Mouse (Mus musculus) bone marrow, adult 2 months (tissue): ENCODE results near the gene Cd274. TPM values are rescaled to one million over a fixed set of nuclear protein-coding genes. Genes with fewer than 3 reads are reported as not detected.

Experiments used
- H3K27ac ChIP-seq: fragments of 200-500 bp; 2 replicates; pipeline ENCODE4 v1.5.1; 2012; ENCODE audit warnings: low read depth, mild to moderate bottlenecking, control low read depth, inconsistent platforms, low read length; ENCODE audit not compliant: control insufficient read depth, poor library complexity, insufficient read depth
- H3K4me1 ChIP-seq: fragments of 200-500 bp; 2 replicates; pipeline ENCODE4 v1.6.1; 2011; ENCODE audit warnings: low read length; ENCODE audit not compliant: control insufficient read depth, insufficient read depth
- H3K4me3 ChIP-seq: fragments of 200-500 bp; replicated peaks from 2 replicates; pipeline ENCODE3; 2011; ENCODE audit warnings: mild to moderate bottlenecking, low read depth, low read length, control low read depth; ENCODE audit not compliant: control insufficient read depth
- CTCF ChIP-seq: fragments of 200-500 bp; IDR thresholded peaks from 2 replicates; pipeline ENCODE4 v1.5.1; 2011; ENCODE audit warnings: low read length, control low read depth; ENCODE audit not compliant: control insufficient read depth, insufficient read depth
- POLR2A ChIP-seq: fragments of 200-500 bp; IDR thresholded peaks from 2 replicates; pipeline ENCODE4 v1.6.1; 2011; ENCODE audit warnings: low read depth, mild to moderate bottlenecking, control low read depth, low read length, borderline replicate concordance; ENCODE audit not compliant: control insufficient read depth
- whole genome bisulfite sequencing: fragments of 180-500 bp; shearing (Covaris S2); methylation state at CpG from one replicate; pipeline ENCODE4 v1.1.7; 2018; 5-methylcytosine and 5-hydroxymethylcytosine counted together
- polyA plus RNA-seq: library from polyadenylated mRNA; stranded (reverse); fragments of >200 nt; gene quantifications from 2 replicates; pipeline ENCODE4 v1.2.4, GENCODE M21; 2011; ENCODE audit warnings: low replicate concordance; ENCODE audit not compliant: missing spikeins, insufficient read depth, insufficient read length

Gene Cd274
- polyA plus RNA-seq = 2.1 and 2.9 TPM in 2 replicates

DNA sequence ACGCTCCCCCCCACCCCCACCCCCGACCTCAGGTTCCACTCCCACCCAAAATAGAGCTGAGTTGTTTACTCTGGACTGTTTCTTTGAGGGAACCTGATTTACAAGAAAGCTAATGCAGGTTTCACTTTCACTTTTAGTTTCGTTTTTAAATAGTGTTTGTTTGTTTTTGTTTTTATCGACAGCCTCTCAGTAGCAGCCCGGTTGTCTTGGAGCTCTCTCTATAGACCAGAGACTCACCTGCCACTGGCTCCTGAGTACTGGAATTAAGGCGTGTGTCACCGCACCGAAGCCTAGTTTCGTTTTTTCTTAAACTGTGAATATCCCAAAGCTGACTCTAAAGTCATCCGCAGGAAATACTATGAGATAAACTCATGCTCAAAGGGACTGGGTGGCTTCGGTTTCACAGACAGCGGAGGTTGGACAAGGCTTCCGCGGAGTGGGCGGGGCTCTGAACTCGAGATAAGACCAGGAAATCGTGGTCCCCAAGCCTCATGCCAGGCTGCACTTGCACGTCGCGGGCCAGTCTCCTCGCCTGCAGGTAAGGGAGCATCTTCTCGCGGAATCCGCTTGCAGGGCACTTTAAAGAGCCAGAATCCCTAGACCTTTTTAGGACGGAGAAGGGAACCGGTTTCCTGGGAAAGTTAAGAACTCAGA lies at the start of gene Cd274, which contains the start of gene Plgrkt:
Gene Cd274, plus strand, starts transcription at position 487 of the 654 bp plus-strand sequence.
Gene Plgrkt, minus strand, starts transcription at position 422 of the 654 bp plus-strand sequence.
- Histone ChIP-seq H3K4me1 (peaks cover 3% of the 10 kb centered on the region; the same call in 1 of the 2 replicates), H3K4me3 (peak within 1 kb of the TSS; percentile 89), H3K27ac (peak within 1 kb of the TSS; percentile 86)
- WGBS = under 1% methylated on average over 26 of the region's 26 CpGs
- TF ChIP-seq POLR2A (peak; percentile 90), CTCF (no peak)

GRCm38 (mm10) chr19:29323416-29324049 lies 43.7 kb upstream of the Cd274 start:
- WGBS = 11% methylated on average over 8 of the region's 8 CpGs
- H3K4me1 ChIP-seq = peaks cover 2% of the 10 kb centered on the region; the same call in 1 of the 2 replicates
- no peak overlapping the region for H3K27ac ChIP-seq
- TF ChIP-seq POLR2A = no peak
- no peak for TF ChIP-seq CTCF
- H3K4me3 ChIP-seq = peak overlapping the region; percentile 13

GRCm38 (mm10) chr19:29325053-29325851 lies 42.0 kb upstream of the Cd274 start, which contains the start of gene Insl6:
Gene Insl6 (minus strand): TSS chr19:29325356.
- TF ChIP-seq POLR2A (no peak), CTCF (no peak)

DNA sequence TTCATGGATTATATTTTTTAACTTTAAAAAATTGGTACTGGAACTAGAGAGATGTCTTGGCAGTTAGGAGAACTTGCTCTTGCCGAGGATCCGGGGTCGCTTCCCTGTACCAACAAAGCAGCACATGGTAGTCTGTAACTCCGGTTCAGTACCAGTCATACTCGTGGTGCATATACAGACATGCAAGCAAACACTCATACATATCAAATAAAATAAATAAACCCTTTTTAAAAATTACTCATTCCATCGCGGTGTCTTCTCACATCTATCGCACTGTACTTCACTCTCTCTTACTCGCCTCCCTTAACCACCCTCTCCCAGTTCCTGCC lies 41.4 kb upstream of the Cd274 start:
- H3K27ac ChIP-seq = no peak overlapping the region
- H3K4me1 ChIP-seq = peaks cover 2% of the 10 kb centered on the region
- 74% methylated on average over 9 of the region's 9 CpGs for WGBS
- TF ChIP-seq CTCF (no peak), POLR2A (no peak)
- no peak overlapping the region for H3K4me3 ChIP-seq

More at GRCm38 (mm10) chr19:29325053-29325851, 42.0 kb upstream of the Cd274 start, which contains the start of gene Insl6:
- Histone ChIP-seq H3K27ac (no peak within 1 kb of the TSS), H3K4me3 (peak within 1 kb of the TSS; percentile 57), H3K4me1 (peaks cover 2% of the 10 kb centered on the region)
- 4% methylated on average over 31 of the region's 31 CpGs for WGBS

- Histone ChIP-seq H3K27ac (no peak overlapping the region), H3K4me3 (no peak overlapping the region), H3K4me1 (peaks cover 2% of the 10 kb centered on the region)
- TF ChIP-seq POLR2A (no peak), CTCF (no peak)
- WGBS = 91% methylated on average over 4 of the region's 4 CpGs
Measured at GRCm38 (mm10) chr19:29326396-29326795, 40.9 kb upstream of the Cd274 start.

DNA sequence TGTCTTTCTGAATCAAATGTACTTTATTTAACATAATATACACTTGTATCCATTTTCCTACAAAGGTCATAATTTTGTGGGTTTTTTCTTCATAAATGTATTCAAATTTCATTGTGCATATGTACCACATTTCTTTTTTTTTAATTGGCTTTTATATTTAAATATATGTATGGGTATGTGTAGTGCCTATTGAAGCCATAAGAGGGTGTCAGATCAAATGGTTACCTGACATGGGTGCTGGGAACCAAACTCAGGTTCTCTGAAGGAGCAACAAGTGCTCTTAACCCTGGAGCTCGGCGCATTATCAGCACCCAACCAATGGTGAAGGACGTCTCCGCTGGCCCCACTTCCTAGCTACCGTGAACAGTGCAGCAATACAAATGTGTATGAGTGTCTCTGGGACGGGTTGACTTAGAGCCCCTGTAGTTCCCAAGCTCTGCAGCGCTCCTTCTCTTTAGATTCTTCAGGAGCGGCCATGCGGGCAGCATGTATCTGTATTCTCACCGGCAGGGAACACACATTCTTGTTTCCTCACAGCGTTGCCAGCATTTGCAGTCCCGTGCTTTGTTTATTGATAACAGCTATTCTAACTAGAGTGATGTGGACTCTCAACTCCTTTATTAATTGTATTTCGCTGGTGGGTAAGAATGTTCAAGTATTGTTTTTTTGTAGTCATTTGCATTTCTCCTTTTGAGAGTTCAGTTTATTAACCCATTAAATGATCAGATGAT lies 40.3 kb upstream of the Cd274 start:
- Histone ChIP-seq H3K4me1 (peaks cover 2% of the 10 kb centered on the region), H3K4me3 (no peak overlapping the region), H3K27ac (no peak overlapping the region)
- TF ChIP-seq CTCF (no peak), POLR2A (no peak)
- 88% methylated on average over 13 of the region's 13 CpGs for WGBS

GRCm38 (mm10) chr19:29334068-29334745 lies 33.0 kb upstream of the Cd274 start, which contains the start of gene Rln1:
Gene Rln1 (minus strand): TSS chr19:29334670.
- 18% methylated on average over 23 of the region's 23 CpGs for WGBS
- no peak for TF ChIP-seq POLR2A
- no peak for TF ChIP-seq CTCF
- Histone ChIP-seq H3K4me3 (no peak within 1 kb of the TSS), H3K27ac (no peak within 1 kb of the TSS), H3K4me1 (no peaks in the 10 kb centered on the region)
